Mouse (Mus musculus): ENCODE results near the gene Anks3.

Anks3 gene

DNA sequence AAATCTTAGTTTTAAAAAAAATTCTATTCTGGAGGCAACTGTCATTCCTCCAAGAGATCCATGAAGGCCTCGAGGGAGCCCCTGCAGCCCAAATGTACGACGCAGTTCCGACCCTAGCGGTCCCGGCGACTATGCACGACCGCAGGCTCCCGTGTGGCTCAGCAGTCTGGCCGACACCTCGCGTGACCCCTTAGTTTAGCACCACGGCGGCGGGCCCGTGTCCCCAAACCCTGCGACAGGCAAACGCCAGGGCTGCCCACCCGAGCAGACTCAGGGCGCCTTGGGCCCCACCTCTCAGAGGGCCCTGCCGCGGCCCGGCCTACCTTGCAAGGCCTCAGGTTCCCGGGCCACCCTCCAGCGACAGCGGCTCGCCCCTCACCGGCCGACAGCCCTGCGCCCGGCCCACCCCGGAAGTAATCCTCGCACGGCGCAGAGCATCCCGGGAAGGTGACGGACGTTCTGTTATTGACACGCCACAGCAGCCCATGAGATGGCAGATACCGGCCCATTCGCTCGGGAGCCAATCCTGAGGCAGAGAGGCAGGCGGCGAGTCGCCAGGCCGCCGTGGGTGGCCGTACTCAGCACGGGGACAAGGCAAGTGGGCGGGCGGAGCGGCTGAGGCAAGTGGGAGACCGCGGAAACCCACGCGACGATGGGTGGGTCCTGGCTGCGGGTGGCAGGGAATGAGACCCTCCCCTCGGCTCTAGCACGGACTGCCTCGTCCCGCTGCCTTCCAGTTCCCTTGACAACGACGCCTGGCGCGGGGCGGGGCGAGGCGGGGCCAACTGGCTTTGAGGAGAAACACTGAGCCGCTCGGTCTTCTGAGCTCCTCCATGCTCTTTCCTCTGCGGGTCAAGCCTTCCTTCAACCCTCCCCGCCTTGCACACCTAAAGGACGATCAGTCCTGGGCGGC is at the start of gene Anks3:
Anks3 (minus strand) TSS at position 409 of the 913 bp plus-strand sequence.
- DNase-seq: peak; percentile 91 to 93

DNA sequence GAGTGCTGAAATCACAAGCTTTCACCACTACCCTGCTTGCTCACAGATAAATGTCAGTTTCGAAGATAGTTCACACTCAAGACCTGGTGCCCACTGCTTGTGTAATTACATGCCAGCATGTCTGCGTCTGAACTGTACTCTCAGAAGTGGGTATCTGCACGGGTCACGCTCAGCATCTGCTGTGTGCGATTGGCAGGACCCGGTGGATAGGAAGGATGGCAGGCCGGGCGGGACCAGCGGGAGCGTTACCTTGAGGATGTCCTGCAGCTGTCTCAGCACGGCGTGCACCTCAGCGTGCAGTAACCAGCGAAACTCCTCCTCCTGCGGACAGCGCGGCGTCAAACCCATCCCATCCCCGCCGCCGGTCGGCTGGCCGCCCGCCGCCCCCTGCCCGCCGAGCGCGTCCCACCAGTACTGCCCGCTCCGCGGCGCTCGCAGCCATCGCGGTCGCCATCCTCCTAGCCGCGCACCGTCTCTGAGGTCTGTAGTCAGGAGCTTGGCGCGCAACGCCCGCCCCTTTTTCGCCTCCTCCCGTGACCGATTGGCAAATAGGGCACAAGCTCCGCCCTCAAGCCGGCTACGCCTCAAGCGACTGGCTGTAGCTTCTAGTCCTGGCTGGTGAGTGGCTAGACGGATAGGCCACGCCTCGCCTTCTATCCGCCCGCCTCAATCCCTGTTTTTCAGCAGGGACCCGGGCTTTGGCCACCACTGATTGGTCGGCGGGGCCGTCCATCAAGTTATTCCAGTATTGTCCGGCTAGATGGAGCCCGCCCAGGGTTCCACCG is 49.2 kb upstream of the Anks3 start, which contains the start of gene Rogdi:
Rogdi (minus strand) TSS at position 500 of the 785 bp plus-strand sequence.
- DNase-seq: peak; percentile 94 to 96

DNA sequence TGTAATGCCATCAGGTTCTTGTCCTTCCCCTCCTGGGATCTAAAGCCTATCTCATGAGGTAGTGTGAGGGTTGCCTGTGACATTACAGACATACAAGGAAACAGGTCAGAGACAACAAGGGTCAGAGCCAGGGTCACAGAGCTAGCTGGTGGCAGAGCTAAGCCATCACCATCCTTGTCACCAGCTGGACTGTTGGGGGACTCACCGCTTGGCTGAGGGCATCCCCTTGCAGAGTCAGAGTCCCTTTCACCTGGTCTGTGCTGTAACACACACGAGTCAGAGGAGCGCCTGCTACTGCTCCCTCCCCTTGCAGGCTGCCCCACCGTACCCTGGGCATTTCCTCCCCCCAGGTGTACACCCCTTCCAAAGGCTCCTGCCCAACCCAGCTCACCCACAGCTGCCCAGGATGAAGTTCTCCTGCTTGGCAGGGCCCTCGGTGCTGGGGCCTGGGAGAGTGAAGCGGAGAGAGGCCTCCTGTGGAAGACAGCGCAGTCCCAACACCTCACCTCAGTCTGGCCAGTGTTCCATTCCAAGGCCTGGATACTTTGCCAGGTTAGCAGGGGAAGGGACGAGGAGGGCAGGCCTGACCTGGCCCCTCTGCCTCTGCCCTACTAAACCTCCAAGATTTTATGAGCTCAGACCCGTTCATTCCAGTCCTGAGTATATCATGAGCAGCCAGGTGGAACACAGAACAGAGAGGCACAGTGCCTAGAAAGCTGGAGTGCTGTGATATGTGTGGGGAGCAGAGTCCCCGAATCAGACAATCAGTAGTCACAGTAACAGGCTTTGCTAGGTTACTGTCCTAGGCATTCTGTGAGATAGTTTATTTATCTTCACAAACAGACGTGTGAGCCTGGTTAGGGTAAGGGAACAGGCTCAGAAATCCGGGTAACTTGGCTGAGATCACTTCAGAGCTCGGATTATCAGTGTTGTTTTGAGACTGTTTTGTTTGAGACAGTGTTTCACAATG is 48.3 kb upstream of the Anks3 start:
- DNase-seq: no peak

DNA sequence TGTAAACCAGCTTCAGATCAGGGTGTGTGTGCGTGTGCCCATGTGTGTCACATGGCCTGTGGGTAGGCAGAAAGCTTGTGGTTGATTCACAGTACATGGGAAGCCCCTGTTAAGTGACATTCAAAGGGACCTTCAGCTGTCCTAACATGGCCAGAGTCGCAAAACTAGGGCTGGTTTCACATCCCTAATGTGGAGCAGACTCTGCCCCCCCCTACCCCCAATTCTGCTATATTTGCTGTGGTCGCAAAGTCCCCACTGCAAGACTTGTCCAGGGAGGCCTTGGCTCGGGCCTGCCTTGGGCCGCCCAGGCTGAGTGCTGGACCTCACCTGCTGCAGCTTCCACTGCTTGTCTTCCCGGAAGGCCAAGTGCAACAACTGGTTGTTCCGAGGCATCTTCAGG is 47.3 kb upstream of the Anks3 start:
- DNase-seq: no peak

DNA sequence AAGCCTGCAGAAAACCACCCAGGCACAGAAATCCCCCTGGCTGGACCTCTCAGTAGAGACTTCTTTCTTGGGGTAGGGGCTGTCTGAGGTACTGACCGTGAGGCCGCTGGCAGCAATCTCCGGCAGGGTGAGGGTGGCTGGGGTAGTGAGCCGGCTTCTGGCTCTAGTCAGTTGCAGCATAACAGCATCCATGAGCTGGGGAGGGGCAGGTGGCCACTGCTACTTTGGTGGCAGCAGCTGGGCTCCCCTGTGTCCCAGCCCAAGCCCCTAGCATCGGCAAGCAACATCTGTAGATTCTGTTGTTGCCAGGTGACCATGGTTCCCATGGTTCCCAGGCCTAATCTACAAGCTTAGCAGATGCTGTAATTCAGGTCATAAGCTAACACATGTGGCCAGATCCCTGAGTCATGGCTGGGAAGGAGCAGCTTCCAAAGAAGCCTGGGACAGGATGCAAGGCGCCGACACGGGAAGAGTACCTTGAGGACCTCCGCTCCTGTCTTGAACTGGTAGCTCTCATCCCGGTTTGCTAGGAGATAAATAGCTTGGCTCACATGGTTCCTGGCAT is 46.4 kb upstream of the Anks3 start:
- no peak for DNase-seq

DNA sequence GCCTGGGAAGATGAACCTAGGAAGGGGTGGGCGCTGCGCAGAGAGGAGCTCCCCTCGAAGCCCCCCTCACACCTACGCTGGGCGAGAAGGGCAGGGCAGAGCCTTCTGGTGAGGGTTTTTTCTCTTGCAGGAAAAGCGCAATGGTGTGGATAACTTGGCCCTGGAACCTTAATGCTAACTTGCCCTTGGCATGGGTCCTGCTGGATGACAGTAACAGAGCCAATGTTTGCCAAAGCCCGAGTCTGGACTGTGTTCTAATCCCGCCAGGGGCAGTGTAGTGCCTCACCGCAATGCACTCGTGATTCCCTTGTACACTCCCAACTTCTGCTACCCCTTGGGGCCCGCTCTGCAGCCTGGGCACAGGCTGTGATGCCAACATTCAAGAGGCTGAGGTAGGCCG is 44.1 kb upstream of the Anks3 start:
- no peak for DNase-seq

DNA sequence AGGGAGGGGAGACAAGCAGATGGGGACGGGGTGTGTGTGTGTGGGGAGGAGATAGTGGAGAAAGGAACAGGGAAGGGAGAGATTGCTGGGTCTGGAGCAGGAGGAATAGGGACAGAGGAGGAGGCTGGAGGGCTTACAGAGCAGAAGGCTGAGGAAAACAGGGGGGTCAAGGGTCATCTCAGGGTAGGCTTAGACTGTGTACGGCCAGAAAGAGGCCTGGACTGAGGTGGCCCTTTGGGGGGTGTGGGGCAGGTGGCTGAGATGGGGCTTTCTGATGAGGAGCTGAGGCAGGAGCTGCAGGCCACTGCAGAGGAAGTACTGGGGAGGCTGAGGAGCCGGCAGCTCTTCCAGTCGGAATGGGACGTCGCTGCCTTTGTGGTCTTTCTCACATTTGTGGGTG is 43.5 kb upstream of the Anks3 start:
- no peak for DNase-seq

DNA sequence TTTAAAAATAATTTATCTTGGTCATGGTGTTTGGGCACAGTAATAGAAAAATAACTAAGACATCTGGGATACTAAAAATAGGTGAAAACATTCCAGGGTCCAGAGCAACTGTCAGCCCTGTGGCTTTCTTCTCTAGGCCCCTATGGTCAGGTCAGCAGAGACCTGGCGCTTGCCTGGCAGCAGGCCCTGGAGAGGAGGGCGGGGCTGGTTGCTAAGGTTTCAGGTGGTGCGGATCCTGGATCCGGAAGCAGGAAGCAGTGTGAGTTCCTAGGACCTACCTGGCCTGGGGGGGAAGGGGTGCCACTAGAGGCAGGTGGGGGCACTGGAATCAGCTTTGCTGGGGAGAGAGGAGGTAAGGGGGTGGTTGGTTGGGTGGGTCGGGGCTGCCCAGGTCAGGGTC is 43.1 kb upstream of the Anks3 start, which contains the start of gene Smim22:
Smim22 (plus strand) TSS at position 222 of the 400 bp plus-strand sequence.
- DNase-seq: no peak

DNA sequence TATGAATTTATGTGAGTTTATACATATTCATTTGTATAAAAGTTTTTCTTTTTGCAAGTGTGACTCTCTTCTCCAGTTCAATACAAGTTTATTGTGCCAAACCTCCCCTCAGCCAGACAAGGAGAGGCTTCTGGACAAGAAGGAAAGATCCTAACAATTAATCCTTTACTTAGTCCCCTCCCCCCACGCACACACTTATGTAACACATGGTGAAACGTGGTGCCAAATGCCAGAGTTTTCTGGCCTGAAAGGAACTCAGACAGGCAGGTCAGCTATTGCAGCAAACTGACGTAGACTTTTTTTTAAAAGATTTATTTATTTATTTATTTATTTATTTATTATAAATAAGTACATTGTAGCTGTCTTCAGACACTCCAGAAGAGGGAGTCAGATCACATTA is 36.6 kb upstream of the Anks3 start:
- no peak for DNase-seq

DNA sequence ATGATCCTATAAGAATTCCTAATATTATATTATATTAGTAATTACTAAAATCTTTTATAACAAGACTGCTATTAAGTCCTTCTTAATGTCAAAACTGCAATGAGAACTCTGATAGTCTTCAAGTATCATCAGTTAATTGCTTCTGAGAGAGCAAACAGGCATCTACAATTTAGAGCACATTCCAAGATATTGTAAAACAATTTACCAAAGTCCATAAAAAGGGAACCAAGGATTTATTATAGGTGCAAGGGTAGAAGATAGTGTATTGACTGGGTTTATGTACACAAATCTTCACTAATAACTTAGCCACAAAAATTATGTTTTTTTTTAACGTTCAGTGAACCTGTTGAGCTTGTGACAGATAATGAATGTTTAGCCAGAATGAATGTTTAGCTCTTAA is 35.0 kb upstream of the Anks3 start:
- DNase-seq: no peak

DNA sequence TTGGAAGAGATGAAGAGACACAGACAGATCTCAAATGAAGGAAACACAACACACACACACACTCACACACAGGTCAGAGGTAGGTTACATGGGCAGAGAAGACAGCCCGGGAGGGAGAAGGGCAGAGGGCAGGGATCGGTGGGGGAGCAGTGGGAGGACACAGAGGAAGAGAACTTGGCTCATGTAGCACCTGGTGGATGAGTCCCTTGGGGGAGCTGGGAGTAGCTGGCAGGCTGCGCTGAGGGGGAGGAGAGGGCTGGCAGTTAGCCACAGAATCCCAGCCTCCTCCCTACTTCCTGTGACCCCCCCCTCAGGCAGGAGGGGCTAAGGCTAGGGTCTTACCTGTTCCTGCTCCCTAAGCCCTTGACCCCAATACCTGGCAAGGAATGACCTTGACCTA is 33.5 kb upstream of the Anks3 start, which contains the start of gene Sept12:
Sept12 (minus strand) TSS at position 300 of the 400 bp plus-strand sequence.
- no peak for DNase-seq

DNA sequence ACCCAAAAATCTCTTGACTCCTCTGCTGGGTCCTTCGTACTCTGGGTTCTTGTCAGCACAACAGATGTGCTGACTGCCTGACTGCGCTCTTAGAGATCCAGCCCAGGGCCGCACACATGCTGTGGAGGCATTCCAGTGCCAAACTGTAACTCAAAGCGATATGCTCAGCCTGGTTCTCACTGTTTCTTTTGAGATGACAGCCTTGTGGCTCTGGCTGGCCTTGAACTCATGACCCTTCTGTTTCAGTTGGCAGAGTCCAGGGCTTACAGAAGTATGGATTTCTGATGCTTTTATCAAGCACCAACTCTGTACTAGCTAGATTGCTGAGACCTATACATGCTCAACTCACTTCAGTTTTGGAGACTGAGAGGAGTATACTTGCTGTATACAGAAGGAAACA is 29.3 kb upstream of the Anks3 start:
- DNase-seq: no peak

DNA sequence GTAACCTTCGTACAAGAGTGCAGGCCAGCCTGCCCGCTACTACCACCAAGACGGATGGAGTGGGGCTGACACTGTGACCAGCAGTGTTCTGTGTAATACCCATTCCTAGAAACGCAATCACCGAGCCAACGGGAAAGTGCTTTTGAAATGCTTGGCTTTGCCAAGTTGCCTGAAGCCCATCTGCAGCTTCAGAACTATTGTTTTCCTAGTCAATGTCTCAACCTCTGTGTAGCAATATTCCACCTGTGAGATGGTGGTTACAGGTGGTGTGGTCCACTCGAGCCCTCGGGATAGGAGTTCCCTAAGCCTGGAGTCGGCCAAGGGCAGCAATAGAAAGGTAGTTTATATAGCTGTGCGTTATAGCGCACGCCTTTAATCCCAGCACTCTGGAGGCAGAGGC is 20.7 kb upstream of the Anks3 start:
- DNase-seq: no peak

DNA sequence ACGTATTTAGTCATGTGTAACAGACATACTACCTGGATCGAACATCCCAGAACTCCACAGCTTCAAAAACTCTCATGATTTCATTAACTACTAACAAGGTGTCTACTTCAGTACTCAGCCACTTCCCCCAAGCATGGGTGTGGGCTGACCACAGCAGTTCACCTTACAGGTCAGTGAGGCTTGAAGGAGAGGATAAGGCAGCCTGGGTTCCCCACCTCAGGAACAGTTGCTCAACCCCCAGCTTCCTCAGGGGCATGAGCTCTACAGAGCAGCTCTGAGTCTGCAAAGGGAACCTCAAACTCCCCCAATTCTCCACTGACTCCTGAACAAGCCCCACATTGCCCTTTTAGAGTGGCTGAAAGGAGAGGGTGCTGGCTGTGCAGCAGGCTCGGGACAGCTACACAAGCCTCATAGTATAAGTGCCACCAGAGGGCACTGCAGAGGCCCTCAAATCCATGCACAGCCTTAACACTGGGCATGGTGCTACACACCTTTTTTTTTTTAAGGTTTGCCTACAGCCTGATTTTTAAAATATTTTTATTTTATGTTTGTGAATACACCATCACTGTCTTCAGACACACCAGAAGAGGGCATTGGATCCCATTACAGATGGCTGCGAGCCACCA is 15.9 kb upstream of the Anks3 start:
- no peak for DNase-seq

DNA sequence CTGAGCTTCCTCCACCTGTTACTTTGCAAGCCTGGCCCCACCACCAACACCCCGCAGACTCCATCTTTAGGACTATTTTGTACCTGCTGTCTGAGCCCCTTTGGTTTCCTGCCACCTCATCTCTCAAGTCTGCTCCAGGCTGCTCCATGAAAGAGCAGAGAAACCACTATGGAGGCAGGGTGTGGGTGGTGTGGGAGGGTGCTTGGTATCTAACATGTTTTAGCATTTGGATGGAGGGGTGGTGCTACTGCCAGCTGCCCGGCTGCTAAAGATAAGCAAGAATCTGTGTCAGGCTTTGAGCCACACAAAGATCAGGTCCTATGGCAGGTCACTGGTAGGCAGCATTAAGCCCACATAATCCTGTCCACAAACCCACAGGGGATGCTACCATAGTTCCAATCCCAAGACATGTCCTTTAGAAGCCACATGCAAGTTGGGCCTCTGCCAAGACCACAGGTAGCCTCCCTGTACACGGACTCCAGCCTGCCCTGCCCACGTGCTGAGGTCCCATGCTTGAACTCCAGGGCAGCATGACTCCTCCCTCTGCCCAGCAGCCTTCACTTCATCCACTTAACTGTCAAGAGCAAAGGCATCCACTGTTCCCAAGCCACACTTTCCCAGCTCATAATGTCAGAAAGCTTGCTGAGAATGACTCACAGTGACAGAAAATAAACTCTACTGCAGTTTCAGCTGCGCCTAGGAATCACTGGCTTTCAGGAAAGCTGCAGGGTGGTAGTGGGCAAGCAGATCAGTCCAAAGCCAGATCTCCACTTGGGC is 14.5 kb upstream of the Anks3 start:
- DNase-seq: no peak

DNA sequence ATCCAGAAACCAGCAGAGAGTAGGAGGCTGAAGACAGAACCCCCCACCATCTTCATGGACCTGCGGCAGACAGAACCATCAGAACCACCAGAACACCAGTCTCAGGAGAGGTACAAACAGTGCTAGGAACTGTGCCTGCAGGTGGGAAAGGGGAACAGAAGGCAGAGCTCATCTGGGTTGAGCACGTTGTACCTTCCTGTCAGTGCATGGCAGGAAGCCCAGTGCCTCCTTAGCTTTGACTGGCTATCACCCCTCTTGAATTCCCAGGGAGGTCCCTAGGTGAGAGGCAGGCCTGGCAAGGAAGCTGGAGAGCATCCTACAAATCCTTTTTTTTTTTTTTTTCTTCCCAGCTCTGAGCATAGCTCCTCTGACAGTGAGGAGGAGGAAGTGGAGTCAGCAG is 12.2 kb upstream of the Anks3 start:
- no peak for DNase-seq

DNA sequence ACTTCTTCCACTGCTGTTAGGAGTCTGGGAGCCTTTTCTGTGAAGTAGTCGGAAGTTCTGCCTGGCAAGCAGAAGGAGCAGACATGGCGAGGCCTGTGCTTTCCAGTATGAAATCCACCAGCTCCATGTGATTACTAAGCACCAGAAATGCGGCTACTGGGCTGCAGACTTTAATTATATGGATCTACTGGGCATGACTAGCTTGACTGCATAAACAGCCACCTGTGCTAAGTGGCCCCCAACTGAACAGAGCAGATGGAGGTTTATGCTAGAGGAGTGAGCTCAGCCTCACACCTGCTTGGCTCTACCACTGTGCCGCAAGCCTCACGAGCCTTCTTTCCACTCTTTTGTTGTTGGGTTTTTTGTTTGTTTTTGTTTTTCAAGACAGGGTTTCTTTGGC is 10.5 kb upstream of the Anks3 start:
- DNase-seq: no peak

DNA sequence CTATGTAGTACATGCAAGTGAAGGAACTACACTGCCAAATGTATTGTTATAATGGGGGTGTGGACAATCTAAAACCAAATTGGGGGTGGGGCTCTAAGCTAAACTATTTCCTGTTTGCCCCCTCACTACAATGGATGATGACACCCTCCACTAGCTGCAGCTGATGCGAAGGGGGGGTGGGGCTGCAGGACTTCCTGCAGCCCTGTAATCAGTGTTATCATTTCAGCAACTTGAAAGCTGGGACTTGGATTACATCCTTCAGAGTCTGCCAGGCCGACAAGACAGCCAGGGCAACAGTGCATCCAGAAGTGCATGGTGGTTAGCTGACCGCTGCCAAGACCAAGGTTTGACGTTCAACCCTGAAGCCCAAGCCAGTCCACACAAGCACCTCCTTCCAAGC is 7.6 kb upstream of the Anks3 start:
- DNase-seq: no peak

DNA sequence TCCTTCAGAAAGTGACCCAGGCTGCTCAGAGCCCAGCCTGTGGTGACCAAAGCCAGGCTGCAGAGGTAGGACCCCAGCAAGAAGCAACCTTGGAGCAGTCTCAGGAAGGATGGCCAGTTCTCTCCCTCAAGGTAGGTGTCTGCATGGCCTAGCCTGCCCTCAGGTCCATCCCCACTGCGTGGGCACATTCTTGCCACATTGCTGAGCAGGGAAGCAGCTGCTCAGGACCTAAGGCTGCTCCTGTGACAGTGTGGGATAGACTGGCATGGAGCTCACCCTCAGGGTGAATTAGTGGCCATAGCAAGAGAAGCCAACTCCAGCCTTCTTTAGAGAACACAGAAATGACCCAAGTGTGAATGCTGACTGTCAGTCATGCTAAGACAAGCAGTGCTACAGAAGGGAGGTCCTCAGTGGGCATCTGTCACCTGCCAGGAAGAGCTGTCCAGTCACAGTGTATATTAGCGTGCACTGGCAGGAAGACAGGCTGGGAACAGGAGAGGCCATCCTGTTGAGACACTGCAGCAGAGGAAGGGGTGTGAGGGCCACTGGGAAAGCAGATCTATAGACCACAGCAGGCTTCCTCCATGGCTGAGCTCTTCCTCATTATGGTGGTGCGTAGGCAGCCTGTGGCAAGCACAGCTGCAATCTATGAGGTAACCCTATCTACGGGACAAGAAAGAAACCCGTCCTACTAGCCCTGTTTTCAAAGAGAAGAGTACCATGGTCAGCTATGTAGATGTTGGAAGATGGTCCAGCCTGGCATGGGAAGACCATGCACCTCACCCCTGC is 5.2 kb upstream of the Anks3 start:
- DNase-seq: no peak

DNA sequence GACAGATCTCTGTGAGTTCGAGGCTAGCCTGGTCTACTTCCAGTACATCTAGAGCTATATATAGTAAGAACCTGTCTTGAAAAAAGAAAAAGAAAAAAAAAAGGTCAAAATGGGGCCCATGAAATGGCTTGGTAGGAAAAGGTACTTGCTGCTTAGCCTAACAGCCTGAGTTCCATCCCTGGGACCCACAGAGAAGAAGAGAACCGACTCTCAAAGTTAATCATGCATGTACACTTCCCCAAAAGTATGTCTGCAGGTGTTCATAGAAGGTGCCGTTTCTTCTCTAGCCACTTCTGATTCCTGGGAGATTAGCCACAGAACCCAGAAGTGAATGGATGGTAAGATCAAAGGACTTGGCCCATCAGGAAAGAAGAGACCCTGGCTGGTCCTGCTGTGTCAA is 4.4 kb upstream of the Anks3 start:
- DNase-seq: no peak

All from thymus, adult 18-20 months (tissue).